Mouse (Mus musculus): ENCODE results near the gene Idua.

DNA sequence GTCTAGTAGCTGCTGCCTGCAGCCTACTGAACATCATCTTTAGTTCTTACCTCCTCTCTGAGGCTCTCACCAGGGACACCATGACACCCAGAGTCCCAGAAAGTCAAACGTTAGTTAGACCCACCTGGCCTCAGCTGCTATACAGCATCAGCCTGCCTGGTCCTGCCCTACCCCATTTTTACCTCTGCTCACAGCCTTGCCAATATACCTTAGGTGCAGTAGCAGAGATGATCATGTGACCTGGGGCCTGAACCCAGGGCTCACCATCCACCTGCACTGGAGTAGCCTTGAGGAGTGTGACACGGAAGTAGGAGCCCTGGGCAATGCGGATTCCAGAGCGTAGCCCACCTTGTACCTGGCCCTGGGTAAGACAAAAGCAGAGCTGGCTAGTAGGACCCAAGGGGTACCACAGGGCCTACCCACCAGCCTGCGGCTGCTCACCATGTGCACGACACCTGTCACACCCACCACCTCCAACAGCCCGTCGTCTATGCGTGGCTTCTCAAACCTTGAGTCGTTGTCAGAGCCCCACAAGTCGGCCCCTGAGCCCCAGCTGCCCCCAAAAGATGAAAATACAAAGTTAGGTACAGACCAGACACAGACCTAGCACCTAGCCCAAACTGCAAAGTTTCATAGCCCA, 11.1 kb upstream of the Idua start:
- TF ChIP-seq GATA1 (IDR thresholded peaks at IDR 0.05; ENCODE audit: low read length) (no peak), TAL1 (IDR thresholded peaks at IDR 0.05; ENCODE audit: low read length) (no peak)
